Mouse (Mus musculus) liver (tissue): ENCODE results near the gene Tgm6.
A peak's percentile ranks its signal among the peaks of the same experiment; 100 is the strongest.

Experiments
- DNase-seq: peaks from one replicate; pipeline ENCODE4 v3.0.0-alpha.2; 2020; ENCODE audit warnings: mixed read lengths

Tgm6 gene

GRCm38 (mm10) chr2:130178706-130179506, 66.7 kb downstream of the Tgm6 start, which contains the start of gene Snrpb:
Snrpb (minus strand) TSS chr2:130179403.
- DNase-seq, result peak; percentile 91

GRCm38 (mm10) chr2:130179507-130180019, 67.3 kb downstream of the Tgm6 start:
- DNase-seq, result no peak

GRCm38 (mm10) chr2:130188391-130188790, 76.2 kb downstream of the Tgm6 start:
- DNase-seq, result no peak

GRCm38 (mm10) chr2:130194894-130195293, 82.7 kb downstream of the Tgm6 start, which contains the start of gene Tmc2:
Tmc2 (plus strand) TSS chr2:130195194.
- no peak for DNase-seq

GRCm38 (mm10) chr2:130200961-130201360, 88.7 kb downstream of the Tgm6 start:
- no peak for DNase-seq
